Mouse (Mus musculus): Measurements from ENCODE around the gene Opa1. TPM values are rescaled to one million over a fixed set of nuclear protein-coding genes. Genes with fewer than 3 reads are reported as not detected.

Gene Opa1
- 10 to 100 TPM; 76.6 to 82.4 TPM for total RNA-seq (2021)
- long read RNA-seq, experiment 1, full-length matches to known transcripts = 7 of 27 reads
- long read RNA-seq, experiment 1, partial matches to known transcripts = 4 of 27 reads
- long read RNA-seq, experiment 1, other reads (novel, unspliced or antisense) = 16 of 27 reads
- long read RNA-seq, experiment 2, full-length matches to known transcripts = 20 of 63 reads
- long read RNA-seq, experiment 2, partial matches to known transcripts = 4 of 63 reads
- long read RNA-seq, experiment 2, other reads (novel, unspliced or antisense) = 39 of 63 reads

DNA sequence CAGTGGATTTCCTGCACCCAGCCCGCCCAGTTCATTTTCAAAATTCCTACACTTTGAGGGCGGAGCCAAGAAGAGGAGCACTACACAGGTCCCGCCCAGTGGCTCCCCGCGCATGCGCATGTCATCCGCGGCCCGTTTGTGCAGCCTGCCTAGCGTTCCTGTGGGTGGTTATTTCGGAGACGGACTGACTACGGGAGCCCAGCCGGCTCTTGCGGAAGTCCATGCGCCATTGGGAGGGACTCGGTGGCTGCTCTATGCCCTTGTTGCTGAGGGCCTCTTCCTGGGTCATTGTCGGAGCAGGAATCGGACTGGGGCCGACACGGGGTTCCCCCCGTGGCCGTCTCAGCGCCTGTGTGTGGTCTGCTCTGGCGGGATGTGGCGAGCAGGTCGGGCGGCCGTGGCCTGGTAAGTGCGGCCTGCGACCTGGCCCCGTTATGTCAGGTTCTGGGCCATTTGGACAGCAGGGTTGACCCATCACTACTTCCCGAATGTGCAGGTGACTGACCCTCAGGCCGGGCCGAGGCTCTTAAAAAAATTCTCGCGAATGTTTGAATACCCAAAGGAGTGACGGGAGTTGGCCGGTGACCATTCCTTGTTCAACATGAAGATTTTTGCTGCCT, at the start of gene Opa1:
Gene Opa1 (plus strand): TSS at position 168 of the 620 bp plus-strand sequence.
- DNase-seq = peak; percentile 95

DNA sequence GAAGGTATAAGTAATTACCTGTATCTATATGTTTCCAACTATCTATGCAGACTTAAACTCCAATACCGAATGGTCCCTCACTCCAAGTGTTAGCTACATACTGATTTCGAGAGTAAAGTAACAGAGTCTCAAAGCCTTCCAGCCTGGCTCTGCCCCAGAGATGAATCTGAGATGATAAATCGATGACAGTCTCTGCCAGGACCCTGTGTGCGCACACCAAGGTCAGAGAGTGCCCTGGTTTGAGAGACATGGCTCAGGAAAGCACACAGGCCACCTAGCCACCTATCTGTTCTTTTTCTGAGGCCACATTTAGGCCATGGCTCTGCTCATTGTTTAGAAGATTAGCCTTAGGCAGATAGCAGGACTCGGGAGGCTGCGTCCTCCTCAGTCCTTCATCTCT, 45.5 kb upstream of the Opa1 start:
- DNase-seq = no peak

- no peak for DNase-seq
Observed at GRCm38 (mm10) chr16:29535866-29536265, 43.3 kb upstream of the Opa1 start.

DNA sequence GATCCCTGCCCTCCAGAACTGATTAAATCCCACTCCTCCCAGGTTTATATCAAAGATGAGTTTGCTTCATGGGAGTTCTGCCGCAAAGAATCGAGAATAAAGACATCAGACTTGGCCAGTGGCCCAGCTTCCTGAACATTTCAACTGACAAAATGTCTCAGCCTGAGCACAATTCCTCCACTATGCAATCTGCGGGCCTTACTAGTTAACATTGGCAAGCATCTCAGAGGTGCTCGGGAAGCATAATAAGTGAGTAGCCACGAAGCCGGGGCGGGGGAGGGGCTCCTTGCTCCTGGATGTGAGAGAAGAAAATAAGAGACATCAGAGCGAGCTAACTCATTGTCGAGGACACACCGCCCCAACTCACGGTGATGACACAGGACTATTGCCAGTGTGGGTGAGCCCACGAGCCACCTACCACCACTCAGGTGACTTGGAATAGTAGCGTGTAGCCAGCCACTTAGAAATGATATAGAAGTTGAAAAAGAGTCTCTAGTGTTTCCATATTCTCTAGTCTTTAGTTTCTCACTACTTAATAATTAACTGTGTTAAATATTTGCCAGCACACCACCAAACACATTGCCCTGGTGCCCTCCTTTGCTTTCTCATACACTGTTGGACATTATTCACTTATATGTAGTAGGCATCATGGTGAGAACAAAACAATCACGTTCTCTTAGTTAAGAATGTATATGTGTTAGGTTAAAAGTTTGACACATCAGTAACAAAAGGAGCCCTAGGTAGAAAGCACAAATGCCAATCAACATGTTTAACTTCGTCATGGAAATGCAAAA, 42.5 kb upstream of the Opa1 start:
- DNase-seq = no peak

GRCm38 (mm10) chr16:29539906-29540305, 39.2 kb upstream of the Opa1 start:
- DNase-seq = no peak

DNA sequence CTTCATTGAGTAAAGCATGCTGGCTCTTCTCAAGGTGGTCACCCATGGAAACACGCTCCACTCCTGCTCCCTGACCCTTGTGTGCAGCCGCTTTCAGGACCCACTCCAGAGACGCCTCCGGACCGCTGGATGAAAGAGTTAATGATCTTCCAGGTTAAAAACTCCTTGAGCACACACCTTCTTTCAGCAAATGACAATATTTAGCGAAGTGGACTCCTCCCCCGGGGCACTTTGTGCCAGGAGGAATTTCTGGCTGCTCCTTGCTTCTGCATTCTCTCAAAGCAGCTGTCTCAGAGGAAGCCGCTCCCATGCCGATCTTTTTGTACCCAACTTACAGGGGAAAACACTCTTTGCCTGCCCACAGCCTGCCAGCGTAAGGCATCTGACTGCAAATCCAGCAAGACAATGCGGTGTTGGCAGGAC, 37.9 kb upstream of the Opa1 start:
- DNase-seq = no peak

DNA sequence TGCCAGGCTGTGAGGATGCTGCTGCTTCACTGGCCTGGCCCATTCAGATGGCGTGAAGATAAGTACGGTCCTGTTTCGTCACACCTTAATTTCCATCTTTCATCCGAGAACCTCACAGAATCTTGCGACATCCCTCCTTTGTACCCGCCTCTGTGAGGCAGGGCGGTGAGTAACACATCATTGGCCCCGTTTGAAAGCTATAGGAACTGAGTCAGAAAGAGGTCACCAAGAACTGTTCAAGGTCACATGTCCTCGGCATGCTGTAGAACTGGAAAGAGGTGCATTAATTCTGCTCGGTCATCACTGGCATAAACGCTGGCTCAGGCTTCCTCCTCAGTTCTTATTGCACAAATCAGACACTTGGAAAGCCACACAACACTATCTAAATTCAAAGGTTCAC, 34.3 kb upstream of the Opa1 start, which contains the start of gene Atp13a4:
Gene Atp13a4 (minus strand): TSS at position 36 of the 400 bp plus-strand sequence.
- DNase-seq = no peak

GRCm38 (mm10) chr16:29559667-29560066, 19.5 kb upstream of the Opa1 start:
- DNase-seq = no peak

GRCm38 (mm10) chr16:29560454-29560853, 18.7 kb upstream of the Opa1 start:
- no peak for DNase-seq

DNA sequence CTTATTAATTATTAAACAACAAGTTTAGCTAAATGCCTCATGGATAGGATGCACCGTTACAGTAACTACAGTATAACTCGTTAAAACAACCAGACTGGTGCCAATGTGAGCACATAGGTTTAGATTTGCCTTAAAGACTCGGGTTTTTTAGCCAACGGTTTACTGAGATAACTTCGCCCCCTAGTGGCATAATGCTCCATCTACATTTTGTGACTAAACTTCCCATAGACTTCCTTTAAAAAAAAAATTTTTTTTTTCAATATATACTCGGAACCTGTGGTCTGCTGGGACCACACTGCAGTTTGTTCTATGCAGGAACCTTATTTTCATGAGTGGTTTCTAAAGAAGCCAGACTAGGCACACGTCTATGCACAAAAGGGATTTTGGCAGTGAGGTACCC, 18.3 kb upstream of the Opa1 start:
- no peak for DNase-seq

- no peak for DNase-seq
Observed at GRCm38 (mm10) chr16:29574013-29574412, 5.1 kb upstream of the Opa1 start.

DNA sequence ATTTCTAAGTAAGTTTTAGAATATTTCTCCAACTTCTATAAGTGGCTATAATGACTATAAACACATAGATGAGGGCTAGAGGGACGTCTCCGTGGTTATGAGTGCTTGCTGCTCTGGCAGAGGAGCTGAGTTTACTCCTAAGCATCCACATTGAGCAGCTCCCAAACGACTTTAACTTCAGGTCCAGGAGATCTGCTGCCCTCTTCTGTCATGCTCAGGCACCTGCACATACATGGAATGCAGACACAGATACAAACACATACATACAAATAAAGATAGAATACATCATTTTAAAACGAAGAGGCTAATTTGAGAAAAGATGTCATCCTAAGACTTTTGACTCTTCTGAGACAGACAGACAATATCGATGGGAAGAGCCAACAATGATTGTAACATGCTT, 3.5 kb upstream of the Opa1 start:
- DNase-seq = no peak

- DNase-seq = peak; percentile 9
Observed at GRCm38 (mm10) chr16:29579787-29580176, 648 bp downstream of the Opa1 start.

DNA sequence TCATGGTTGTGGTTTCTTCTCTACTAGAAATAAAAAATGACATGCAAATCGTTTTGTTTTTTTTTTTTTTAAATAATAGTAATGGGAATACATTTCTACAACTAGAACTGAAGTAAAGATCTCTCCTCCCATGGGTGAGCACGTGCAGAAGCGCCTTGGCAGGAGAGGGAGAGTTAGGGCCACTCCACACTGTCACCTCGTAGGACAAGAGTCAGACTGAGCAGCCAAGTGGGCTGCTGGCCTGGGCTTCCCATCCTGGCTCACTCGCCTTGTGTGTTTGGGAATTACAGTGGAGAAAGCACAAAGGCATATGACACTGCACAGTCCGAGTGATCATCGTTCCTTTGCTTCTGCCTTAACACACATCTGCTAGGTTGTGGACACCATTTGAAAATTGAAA, 13.0 kb downstream of the Opa1 start:
- DNase-seq = no peak

DNA sequence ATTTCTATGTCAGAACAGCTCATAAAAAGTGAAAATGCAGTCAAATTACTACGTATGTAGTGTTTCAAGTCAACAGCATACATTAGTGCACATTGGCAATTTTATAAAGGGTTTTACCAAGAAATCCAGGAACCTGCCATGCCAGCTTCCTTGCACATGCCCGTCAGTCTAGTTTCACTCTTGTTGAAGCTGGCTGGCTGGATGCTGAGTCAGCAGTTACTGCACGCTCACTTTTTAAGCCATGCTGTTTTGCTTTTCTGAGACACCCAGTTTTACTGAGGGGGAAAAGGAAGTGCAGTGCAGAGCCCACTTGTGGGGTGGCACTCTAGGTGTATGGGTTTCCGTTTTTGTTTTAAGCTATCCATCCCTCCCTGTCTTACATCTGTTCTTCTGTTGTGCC, 18.0 kb downstream of the Opa1 start:
- DNase-seq = no peak

GRCm38 (mm10) chr16:29605546-29605945, 26.4 kb downstream of the Opa1 start:
- no peak for DNase-seq

GRCm38 (mm10) chr16:29607131-29607530, 28.0 kb downstream of the Opa1 start:
- DNase-seq = no peak

DNA sequence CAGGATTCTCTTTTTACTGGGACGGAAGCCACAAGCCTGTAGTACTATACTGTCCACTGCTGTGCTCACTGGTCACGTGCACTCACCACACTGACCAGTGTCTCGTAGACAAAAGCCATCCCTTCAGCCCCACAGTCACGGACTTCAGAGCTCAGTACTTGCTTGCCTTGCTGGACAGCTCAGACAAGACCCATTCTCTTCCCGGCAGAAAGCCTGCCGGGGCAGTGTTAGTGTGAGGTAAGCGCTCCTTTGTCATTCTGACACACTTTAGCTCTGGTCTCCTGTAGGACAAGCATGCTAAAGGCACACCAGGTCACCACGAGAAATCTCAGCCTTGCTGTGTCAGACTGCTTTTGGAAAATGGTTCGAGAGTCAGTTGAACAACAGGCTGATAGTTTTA, 35.6 kb downstream of the Opa1 start:
- no peak for DNase-seq

GRCm38 (mm10) chr16:29629053-29629452, 49.9 kb downstream of the Opa1 start:
- no peak for DNase-seq

DNA sequence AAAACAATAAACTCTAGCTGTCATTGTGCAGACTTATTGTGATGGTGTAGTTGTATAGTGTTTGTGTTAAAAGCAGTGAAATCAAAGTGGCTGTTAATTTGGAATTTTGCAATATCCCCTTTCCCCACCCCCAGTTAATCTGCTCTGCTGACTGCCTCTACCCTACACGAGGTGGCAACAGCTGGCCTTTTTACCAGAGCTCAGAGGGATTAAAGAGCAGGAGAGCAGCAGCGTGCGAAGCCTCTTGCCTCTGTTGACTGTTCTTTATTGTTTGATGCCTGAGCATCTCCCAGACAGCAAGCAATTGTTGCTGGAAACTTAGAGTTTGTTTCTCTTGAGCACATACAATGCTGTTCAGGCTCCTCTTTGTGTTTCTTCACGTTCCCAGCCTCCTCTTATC, 56.6 kb downstream of the Opa1 start:
- no peak for DNase-seq

GRCm38 (mm10) chr16:29642376-29642775, 63.2 kb downstream of the Opa1 start:
- no peak for DNase-seq

- DNase-seq = no peak
Observed at GRCm38 (mm10) chr16:29644871-29645270, 65.7 kb downstream of the Opa1 start.

GRCm38 (mm10) chr16:29646202-29646601, 67.1 kb downstream of the Opa1 start:
- no peak for DNase-seq

Data from gastrocnemius, postnatal 25 days (tissue).